Mouse (Mus musculus) mouse embryonic stem cell (cell line): Measurements from ENCODE around the gene Skp2.

Source experiments
- in situ Hi-C, 2 experiments: fragments of 300-500 bp; cut with MboI; formaldehyde crosslinking; loops; 1 replicate in 1 of 2; 3 replicates in 1 of 2; pipeline ENCODE4 v1.14.3; 2019 to 2020; ENCODE audit warnings: low sequenced_read_pairs in 2 of 2, low pct_unique_long_range_greater_than_20kb in 1 of 2, mixed read lengths in 1 of 2; ENCODE audit not compliant: unreplicated experiment in 1 of 2

Skp2 gene

DNA sequence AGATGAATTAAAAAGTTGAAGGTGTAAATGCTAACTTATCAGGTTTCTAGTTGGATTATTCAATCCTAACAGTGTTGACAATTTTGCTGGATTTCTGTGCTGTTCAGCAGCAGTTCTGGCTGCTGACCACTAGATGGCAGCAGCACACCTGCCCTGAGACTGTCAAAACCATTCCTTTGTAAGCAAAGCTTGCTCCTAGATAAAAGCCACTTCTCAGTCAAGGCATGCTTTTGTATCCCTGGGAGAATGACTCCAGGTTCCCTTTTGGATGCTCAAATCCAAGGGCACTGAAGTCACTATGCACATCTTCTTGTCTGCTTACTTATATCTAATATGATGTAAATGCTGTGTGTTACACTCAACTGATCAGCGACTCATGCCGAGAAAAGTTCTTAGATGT, 35.1 kb downstream of the Skp2 start:
- in situ Hi-C loops: no loop called here

- in situ Hi-C loops: no loop called here
Observed at GRCm38 (mm10) chr15:9118852-9119251, 36.4 kb downstream of the Skp2 start.

GRCm38 (mm10) chr15:9114599-9114998, 40.6 kb downstream of the Skp2 start:
- in situ Hi-C loops: no loop called here

GRCm38 (mm10) chr15:9114131-9114530, 41.1 kb downstream of the Skp2 start:
- in situ Hi-C loops: no loop called here

DNA sequence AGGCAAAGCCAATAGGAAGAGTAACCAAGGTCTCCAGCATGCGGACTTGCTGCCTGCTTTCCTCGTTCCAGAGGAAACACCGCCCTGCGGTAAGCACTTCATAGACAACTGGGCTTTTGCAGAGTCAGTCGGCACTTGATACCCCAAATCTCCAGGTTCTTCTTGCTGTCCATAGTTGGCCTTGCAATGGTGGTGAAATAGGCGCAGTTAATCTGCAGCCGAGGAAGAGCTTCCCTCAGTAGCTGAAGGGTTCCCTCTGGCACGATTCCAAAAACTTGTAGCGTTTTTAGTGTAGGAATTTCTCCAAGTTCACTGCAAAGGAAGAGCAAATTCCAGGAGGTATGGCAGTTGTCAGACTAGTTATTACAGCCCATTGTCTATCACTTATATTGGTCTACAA, 41.7 kb downstream of the Skp2 start:
- in situ Hi-C loops: no loop called here

DNA sequence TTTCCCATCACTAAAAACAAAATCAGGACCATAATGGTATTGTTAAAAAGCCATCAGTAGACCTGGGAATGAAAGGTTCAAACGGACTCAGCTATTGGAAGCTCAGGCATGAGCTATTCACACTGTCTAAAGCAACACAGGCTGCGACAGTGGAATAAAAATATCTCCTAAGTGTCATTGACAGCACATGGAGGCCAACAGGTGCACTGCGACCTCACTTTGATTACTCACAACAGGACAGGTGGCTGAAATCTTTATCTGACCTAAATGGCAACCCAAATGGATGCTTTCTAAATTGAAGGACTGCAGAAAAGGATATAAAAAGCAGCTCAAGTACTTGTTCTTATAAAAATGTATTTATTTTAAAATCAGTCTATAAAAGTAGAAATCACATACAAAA, 43.6 kb downstream of the Skp2 start:
- in situ Hi-C loops: no loop called here

DNA sequence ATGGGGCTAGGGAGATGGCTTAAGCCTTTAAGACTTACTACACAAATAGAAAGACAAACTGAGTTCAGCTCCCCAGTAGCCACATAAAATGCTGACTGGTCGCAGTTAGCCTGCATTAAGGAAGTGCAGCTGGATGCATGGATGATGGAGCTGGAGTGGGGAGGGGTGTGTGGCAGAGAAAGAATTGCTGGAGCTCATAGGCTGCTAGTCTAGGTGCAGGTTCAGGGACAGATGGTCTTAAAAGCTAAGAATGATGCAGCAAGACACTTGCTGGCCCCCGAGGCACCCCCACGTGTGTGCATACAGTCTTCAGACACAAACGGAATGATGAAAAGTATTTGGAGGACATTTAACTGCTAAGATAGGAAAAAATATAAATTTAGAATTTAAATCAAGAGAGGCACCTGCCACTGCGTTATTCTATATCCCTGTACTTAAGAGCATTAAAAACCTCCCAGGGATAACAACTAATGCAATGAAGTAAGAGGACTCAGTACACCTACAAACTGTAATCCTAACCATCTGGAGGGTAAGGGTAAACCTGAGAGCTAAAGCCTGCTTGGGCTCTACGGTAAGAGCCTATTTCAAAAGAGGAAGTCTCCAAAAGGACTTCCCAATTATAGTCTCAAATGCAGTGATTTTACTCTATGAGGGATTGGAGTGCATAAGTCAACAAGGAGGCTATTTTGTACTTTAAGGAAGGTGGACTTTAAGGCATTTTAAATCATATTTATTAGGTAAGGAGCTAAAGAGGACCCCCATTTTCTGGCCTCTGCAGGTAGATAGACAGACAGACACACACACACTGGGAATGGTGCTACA, 44.5 kb downstream of the Skp2 start:
- in situ Hi-C loops: no loop called here

DNA sequence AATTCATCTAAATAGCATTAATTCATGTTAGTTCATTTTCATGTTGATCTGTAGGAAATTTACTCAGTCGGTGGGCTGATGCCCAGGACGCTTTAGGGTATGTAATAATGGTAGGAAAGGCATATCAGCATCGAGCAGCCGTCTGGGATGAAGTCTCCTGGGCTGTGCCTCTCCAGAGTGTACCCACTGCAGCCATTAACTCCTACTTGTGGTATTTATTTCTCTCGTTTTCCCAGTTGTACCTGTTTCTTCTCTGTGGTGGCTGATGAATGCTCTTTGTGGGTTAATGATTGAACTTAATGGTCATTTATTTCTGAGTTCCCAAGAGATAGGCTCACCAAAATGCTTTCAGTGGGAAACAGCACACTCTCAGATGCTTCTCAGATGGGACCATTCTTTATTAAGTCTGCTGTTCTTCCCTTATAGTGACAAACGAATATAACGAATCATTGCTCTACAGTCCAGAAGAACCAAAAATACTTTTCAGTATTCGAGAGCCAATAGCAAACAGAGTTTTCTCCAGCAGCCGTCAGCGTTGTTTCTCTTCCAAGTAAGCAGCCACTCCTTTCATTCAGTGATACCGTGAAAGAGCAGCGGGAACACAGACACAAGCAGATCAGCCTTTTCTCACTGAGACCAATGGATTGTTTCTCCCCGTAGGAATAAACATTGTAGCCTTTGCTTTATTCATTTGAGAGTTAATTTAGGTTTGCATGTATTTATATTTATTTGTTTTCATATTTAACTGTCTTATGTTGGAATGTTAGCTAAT, 48.7 kb downstream of the Skp2 start:
- in situ Hi-C loops: no loop called here

GRCm38 (mm10) chr15:9100446-9101077, 54.7 kb downstream of the Skp2 start:
- in situ Hi-C loops: no loop called here

GRCm38 (mm10) chr15:9096865-9097264, 58.4 kb downstream of the Skp2 start:
- in situ Hi-C loops: no loop called here

GRCm38 (mm10) chr15:9094366-9094750, 60.9 kb downstream of the Skp2 start:
- in situ Hi-C loops: no loop called here

- in situ Hi-C loops: no loop called here
Observed at GRCm38 (mm10) chr15:9093598-9094365, 61.4 kb downstream of the Skp2 start.

- in situ Hi-C loops: no loop called here
Observed at GRCm38 (mm10) chr15:9090662-9091061, 64.6 kb downstream of the Skp2 start.

GRCm38 (mm10) chr15:9089136-9089720, 66.0 kb downstream of the Skp2 start:
- in situ Hi-C loops: no loop called here

DNA sequence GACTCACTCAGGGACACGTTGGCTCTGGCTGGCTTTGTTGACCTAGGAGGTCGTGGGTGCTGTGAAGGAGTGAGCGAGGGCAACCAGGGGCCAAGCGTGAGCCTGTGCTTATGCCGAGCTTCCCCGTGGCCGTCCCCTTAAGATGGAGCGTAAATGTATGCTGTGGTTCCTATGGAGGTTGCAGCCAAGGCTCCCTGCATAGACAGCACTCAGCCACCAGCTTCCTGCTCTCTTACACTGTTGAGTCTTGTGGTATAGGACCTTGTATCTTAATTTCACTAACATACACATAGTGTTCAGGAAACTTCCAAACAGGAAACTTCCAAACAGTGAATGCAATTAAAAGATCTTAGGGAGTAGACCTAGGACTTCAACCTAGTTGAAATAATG, 66.5 kb downstream of the Skp2 start:
- in situ Hi-C loops: no loop called here

- in situ Hi-C loops: no loop called here
Observed at GRCm38 (mm10) chr15:9087895-9088682, 67.1 kb downstream of the Skp2 start.

- in situ Hi-C loops: no loop called here
Observed at GRCm38 (mm10) chr15:9087421-9087820, 67.8 kb downstream of the Skp2 start.

- in situ Hi-C loops: no loop called here
Observed at GRCm38 (mm10) chr15:9086813-9087212, 68.4 kb downstream of the Skp2 start.
